Mouse (Mus musculus) embryonic facial prominence, embryonic 11.5 days (tissue): ENCODE data around the gene Lrrc8b. TPM values are rescaled to one million over a fixed set of nuclear protein-coding genes. Genes with fewer than 3 reads are reported as not detected.
A peak's percentile ranks its signal among the peaks of the same experiment; 100 is the strongest.

Experiments
- ATAC-seq: fragments of 200-750 bp; cut with Nextera tagmentation; replicated peaks from 2 replicates; pipeline ENCODE4 v1.8.0; 2017; ENCODE audit warnings: low read depth; ENCODE audit not compliant: insufficient number of reproducible peaks, low FRiP score, low TSS enrichment
- DNase-seq: peaks from one replicate; pipeline ENCODE4 v3.0.0-alpha.2; 2015; ENCODE audit warnings: low spot score
- H3K27ac ChIP-seq: fragments of 300-500 bp; sonication (generic); replicated peaks from 2 replicates; pipeline ENCODE4 v1.5.1; 2014; ENCODE audit warnings: mild to moderate bottlenecking, low read depth, low read length, control low read depth
- H3K27me3 ChIP-seq: fragments of 300-500 bp; sonication (generic); 2 replicates; pipeline ENCODE4 v1.6.1; 2014; ENCODE audit warnings: mild to moderate bottlenecking, low read length, moderate library complexity, mixed read lengths; ENCODE audit not compliant: control insufficient read depth, insufficient read depth
- H3K36me3 ChIP-seq: fragments of 300-500 bp; sonication (generic); replicated peaks from 2 replicates; pipeline ENCODE4 v1.6.1; 2014; ENCODE audit warnings: low read depth, mild to moderate bottlenecking, low read length, moderate library complexity, mixed read lengths; ENCODE audit not compliant: control insufficient read depth, insufficient read depth
- H3K4me1 ChIP-seq: fragments of 300-500 bp; sonication (generic); 2 replicates; pipeline ENCODE4 v1.6.1; 2014; ENCODE audit warnings: low read length, mixed read lengths; ENCODE audit not compliant: control insufficient read depth, insufficient read depth
- H3K4me2 ChIP-seq: fragments of 300-500 bp; sonication (generic); 2 replicates; pipeline ENCODE4 v1.6.1; 2014; ENCODE audit warnings: low read depth, mild to moderate bottlenecking, control low read depth, low read length, moderate library complexity
- H3K4me3 ChIP-seq: fragments of 300-500 bp; sonication (generic); 2 replicates; pipeline ENCODE4 v1.5.1; 2014; ENCODE audit warnings: low read depth, low read length, control low read depth
- H3K9ac ChIP-seq: fragments of 300-500 bp; sonication (generic); replicated peaks from 2 replicates; pipeline ENCODE4 v1.6.1; 2014; ENCODE audit warnings: mild to moderate bottlenecking, control low read depth, low read length
- H3K9me3 ChIP-seq: fragments of 300-500 bp; sonication (generic); replicated peaks from 2 replicates; pipeline ENCODE4 v1.6.1; 2016; ENCODE audit warnings: mild to moderate bottlenecking, low read length, inconsistent platforms, mixed read lengths; ENCODE audit not compliant: control insufficient read depth
- WGBS: fragments of 180-500 bp; shearing (Covaris S2); extraction: QIAGEN DNeasy Blood & Tissue Kit; methylation state at CpG from one replicate; pipeline ENCODE4 v1.1.7; 2014; 5-methylcytosine and 5-hydroxymethylcytosine counted together
- polyA plus RNA-seq: library from polyadenylated mRNA; unstranded; fragments of >200 nt; fragmentation: Nextera tagmentation; extraction: Ambion mirVana; gene quantifications from 2 replicates; pipeline ENCODE4 v1.2.1, GENCODE M21; 2014

The Lrrc8b gene
- polyA plus RNA-seq, 1 experiment from 2014 or later = 7.6 TPM

GRCm38 (mm10) chr5:105400424-105401375, 14.9 kb upstream of the Lrrc8b start:
- Histone ChIP-seq H3K9me3 (no peaks in the 10 kb centered on the region), H3K4me1 (no peaks in the 10 kb centered on the region), H3K27ac (no peak overlapping the region; the same call in 1 of the 2 replicates), H3K4me2 (no peak overlapping the region), H3K27me3 (no peaks in the 10 kb centered on the region), H3K36me3 (no peaks in the 10 kb centered on the region), H3K4me3 (no peak overlapping the region), H3K9ac (no peak overlapping the region)
- DNase-seq (no peak), ATAC-seq (peak; percentile 63)
- 57% methylated on average over 17 of the region's 17 CpGs for WGBS

- Histone ChIP-seq H3K4me1 (no peaks in the 10 kb centered on the region), H3K4me3 (no peak overlapping the region), H3K27me3 (no peaks in the 10 kb centered on the region), H3K27ac (no peak overlapping the region), H3K9me3 (no peaks in the 10 kb centered on the region), H3K36me3 (no peaks in the 10 kb centered on the region), H3K9ac (no peak overlapping the region), H3K4me2 (no peak overlapping the region)
- no peak for ATAC-seq
- WGBS = 94% methylated on average over 5 of the region's 6 CpGs
- DNase-seq = no peak
Observed at GRCm38 (mm10) chr5:105401536-105401935, 14.0 kb upstream of the Lrrc8b start.

- no peak for ATAC-seq
- Histone ChIP-seq H3K4me3 (no peak overlapping the region), H3K36me3 (no peaks in the 10 kb centered on the region), H3K9me3 (no peaks in the 10 kb centered on the region), H3K27ac (no peak overlapping the region), H3K4me2 (no peak overlapping the region), H3K9ac (no peak overlapping the region), H3K4me1 (no peaks in the 10 kb centered on the region), H3K27me3 (no peaks in the 10 kb centered on the region)
- WGBS = 12% methylated on average over 8 of the region's 8 CpGs
- DNase-seq = peak; percentile 90
Observed at GRCm38 (mm10) chr5:105404961-105405360, 10.6 kb upstream of the Lrrc8b start.

GRCm38 (mm10) chr5:105407661-105408060, 7.9 kb upstream of the Lrrc8b start:
- Histone ChIP-seq H3K36me3 (no peaks in the 10 kb centered on the region), H3K4me2 (no peak overlapping the region), H3K9me3 (no peaks in the 10 kb centered on the region), H3K27ac (no peak overlapping the region), H3K4me1 (no peaks in the 10 kb centered on the region), H3K4me3 (no peak overlapping the region), H3K27me3 (no peaks in the 10 kb centered on the region), H3K9ac (no peak overlapping the region)
- DNase-seq (no peak), ATAC-seq (no peak)
- WGBS = 89% methylated on average over 5 of the region's 5 CpGs

GRCm38 (mm10) chr5:105409092-105409491, 6.5 kb upstream of the Lrrc8b start:
- no peak for ATAC-seq
- no peak for DNase-seq
- H3K27me3 ChIP-seq = no peaks in the 10 kb centered on the region
- no peak overlapping the region for H3K9ac ChIP-seq
- H3K9me3 ChIP-seq = no peaks in the 10 kb centered on the region
- no peaks in the 10 kb centered on the region for H3K36me3 ChIP-seq
- H3K4me2 ChIP-seq = no peak overlapping the region
- H3K4me3 ChIP-seq = no peak overlapping the region
- H3K4me1 ChIP-seq = no peaks in the 10 kb centered on the region
- 80% methylated on average over 4 of the region's 4 CpGs for WGBS
- no peak overlapping the region for H3K27ac ChIP-seq

GRCm38 (mm10) chr5:105410521-105411293, 4.9 kb upstream of the Lrrc8b start:
- 56% methylated on average over 6 of the region's 6 CpGs for WGBS
- Histone ChIP-seq H3K9me3 (no peaks in the 10 kb centered on the region), H3K36me3 (no peaks in the 10 kb centered on the region), H3K27ac (no peak overlapping the region), H3K4me2 (no peak overlapping the region), H3K9ac (no peak overlapping the region), H3K4me3 (no peak overlapping the region), H3K27me3 (no peaks in the 10 kb centered on the region), H3K4me1 (no peaks in the 10 kb centered on the region)
- DNase-seq (no peak), ATAC-seq (no peak)

- ATAC-seq (no peak), DNase-seq (no peak)
- H3K27me3 ChIP-seq = no peaks in the 10 kb centered on the region
- H3K4me3 ChIP-seq = no peak overlapping the region
- no peak overlapping the region for H3K9ac ChIP-seq
- H3K27ac ChIP-seq = no peak overlapping the region
- H3K4me1 ChIP-seq = no peaks in the 10 kb centered on the region; the same call in 1 of the 2 replicates
- H3K9me3 ChIP-seq = no peaks in the 10 kb centered on the region
- WGBS = 51% methylated on average over 4 of the region's 4 CpGs
- H3K36me3 ChIP-seq = no peaks in the 10 kb centered on the region
- no peak overlapping the region for H3K4me2 ChIP-seq
Observed at GRCm38 (mm10) chr5:105411294-105411570, 4.3 kb upstream of the Lrrc8b start.

GRCm38 (mm10) chr5:105411768-105412167, 3.8 kb upstream of the Lrrc8b start:
- ATAC-seq (no peak), DNase-seq (no peak)
- H3K36me3 ChIP-seq = no peaks in the 10 kb centered on the region
- no peaks in the 10 kb centered on the region; the same call in 1 of the 2 replicates for H3K4me1 ChIP-seq
- no peak overlapping the region for H3K4me2 ChIP-seq
- WGBS = 62% methylated on average over 2 of the region's 2 CpGs
- H3K27me3 ChIP-seq = no peaks in the 10 kb centered on the region
- H3K9ac ChIP-seq = no peak overlapping the region
- H3K27ac ChIP-seq = no peak overlapping the region
- no peak overlapping the region for H3K4me3 ChIP-seq
- no peaks in the 10 kb centered on the region for H3K9me3 ChIP-seq
